Mouse (Mus musculus) heart, adult 10 weeks (tissue): ENCODE results near the gene Arhgap27. TPM values are rescaled to one million over a fixed set of nuclear protein-coding genes. Genes with fewer than 3 reads are reported as not detected.

ENCODE experiments used
- polyA plus RNA-seq: library from polyadenylated mRNA; stranded (reverse); fragments of 350-450 nt; fragmentation: Illumina TruSeq; extraction: RNeasy Lipid Tissue Mini Kit (QIAGEN cat#74804); gene quantifications from one replicate; pipeline ENCODE4 v1.2.3, GENCODE M21; 2014; ENCODE audit warnings: low read depth, low replicate concordance

Gene Arhgap27
- 9.9 TPM for polyA plus RNA-seq

DNA sequence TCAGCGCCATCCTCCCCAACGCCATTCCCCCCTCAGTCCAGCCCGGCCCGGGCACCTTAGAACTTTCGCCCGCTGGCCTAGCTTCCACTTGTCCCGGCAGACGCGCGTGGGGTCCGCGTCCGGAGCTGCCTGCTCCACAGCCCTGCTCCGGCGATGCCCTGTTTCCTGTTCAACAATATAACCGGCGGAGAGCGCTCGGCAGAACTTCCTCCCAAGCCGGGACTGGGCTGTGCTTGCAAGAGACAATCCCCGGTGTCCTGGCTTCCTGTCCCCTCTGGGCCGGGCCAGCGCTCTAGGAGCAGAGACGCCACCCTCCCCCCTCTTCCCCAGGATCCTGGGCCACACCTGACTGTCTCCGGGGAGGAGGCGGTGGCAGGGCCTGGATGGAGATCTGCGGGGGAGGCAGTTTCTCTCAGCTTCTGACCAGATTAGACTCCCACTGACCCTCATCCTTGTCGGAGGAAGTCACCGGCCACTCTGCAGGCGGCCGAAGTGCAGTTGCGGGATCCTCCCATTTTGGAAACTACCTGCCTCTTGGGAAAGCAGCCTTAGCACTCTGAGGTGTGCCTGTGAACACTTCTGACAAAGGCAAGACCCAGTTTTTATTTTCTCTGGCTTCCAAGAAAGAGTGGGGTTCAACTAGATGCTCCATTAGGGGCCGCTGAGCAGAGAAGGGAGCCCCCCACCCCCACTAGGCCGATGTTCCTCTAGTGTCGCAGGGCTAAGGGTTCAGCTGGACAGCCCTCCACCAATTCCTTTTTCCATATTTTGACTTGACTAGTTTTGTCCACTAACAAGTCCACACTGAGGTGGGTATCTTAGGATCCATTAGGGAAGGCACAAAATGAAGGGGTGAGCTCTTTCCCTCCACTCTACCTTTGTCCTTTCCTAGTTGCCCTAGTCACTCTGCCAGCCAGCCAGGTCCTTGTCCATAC lies at the start of gene Arhgap27:
Gene Arhgap27 (minus strand): TSS at position 479 of the 935 bp plus-strand sequence.

DNA sequence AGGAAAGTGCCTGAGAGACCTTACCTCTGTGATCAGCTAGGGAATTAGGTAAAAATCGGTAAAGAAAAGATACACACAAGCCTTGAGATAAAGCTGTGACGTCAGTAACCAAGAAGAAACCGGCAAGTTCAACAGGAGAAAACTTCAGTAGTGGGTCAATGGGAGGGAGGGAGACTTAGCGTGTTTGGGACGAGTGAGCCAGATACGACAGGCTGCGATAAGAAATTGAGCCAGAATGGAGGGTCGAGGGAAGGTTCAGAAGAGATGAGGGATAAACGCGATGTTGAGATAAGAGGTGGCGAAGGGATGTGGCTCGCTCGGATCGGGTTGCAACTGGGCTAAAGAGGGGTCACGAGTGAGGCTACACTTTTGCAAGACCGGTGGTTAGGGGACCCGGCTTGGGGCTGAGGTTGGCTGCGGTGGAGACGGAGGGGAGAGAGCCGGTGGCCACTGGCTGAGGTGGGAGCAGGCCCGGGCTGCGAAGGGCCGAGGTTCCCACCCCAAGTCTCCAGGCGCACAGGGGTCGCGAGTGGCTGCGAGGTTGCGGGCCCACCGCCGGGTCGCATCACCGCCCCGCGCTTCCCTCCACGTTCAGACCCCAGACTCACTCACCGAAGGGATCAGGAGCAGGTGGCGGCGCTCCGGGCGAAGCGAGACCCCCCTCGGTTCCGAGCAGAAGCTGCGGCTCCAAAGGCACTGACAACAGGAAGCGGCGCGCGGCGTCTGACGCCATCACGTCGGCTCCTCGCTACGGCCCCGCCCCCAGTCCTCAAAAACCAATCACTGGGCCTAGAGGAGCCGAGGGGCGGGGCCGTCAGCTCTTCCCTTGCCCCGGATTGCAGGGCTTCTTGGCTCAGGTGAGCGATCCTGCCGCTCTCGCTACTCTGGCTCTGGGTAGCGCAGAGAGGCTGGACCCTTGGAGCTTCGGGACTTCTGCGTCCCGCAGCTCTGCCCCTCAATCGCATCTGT lies 48.8 kb upstream of the Arhgap27 start, which contains the start of gene Plekhm1:
Gene Plekhm1 (minus strand): TSS at position 707 of the 969 bp plus-strand sequence.

Other genes with a start within 250 kb of the Arhgap27 start
- gene Hexim1, start 247.5 kb downstream of the Arhgap27 start, polyA plus RNA-seq: 18.4 TPM
- gene Hexim2, start 231.3 kb downstream of the Arhgap27 start, polyA plus RNA-seq: 1.2 TPM
- 13.6 TPM for gene Fmnl1, start 192.6 kb downstream of the Arhgap27 start, polyA plus RNA-seq
- not detected for gene 1700023F06Rik, start 155.1 kb downstream of the Arhgap27 start, polyA plus RNA-seq
- gene Spata32, start 145.3 kb downstream of the Arhgap27 start, polyA plus RNA-seq: not detected
- 3.2 TPM for gene Map3k14, start 96.2 kb downstream of the Arhgap27 start, polyA plus RNA-seq
- gene Plekhm1, start 49.0 kb upstream of the Arhgap27 start, polyA plus RNA-seq: 8.9 TPM
- not detected for gene Lrrc37a, start 140.9 kb upstream of the Arhgap27 start, polyA plus RNA-seq